Mouse (Mus musculus) forebrain, embryonic 13.5 days (tissue): ENCODE data around the gene Apol9a. TPM values are rescaled to one million over a fixed set of nuclear protein-coding genes. Genes with fewer than 3 reads are reported as not detected.
"Not testable (repeated sequence)": the region's sequence is repeated elsewhere in the genome, so short reads cannot be mapped to it uniquely, and the experiment has no call there.

Experiments
- ATAC-seq: fragments of 200-750 bp; cut with Nextera tagmentation; 2 replicates; pipeline ENCODE4 v1.8.0; 2017
- H3K27ac ChIP-seq: fragments of 300-500 bp; sonication (generic); 2 replicates; pipeline ENCODE4 v1.5.1; 2015; ENCODE audit warnings: inconsistent platforms, mild to moderate bottlenecking, moderate library complexity
- H3K27me3 ChIP-seq: fragments of 300-500 bp; sonication (generic); 2 replicates; pipeline ENCODE4 v1.6.1; 2015; ENCODE audit warnings: mild to moderate bottlenecking, inconsistent platforms
- H3K36me3 ChIP-seq: fragments of 300-500 bp; sonication (generic); 2 replicates; pipeline ENCODE4 v1.6.1; 2015; ENCODE audit warnings: mild to moderate bottlenecking, inconsistent platforms; ENCODE audit not compliant: poor library complexity, severe bottlenecking
- H3K4me1 ChIP-seq: fragments of 300-500 bp; sonication (generic); 2 replicates; pipeline ENCODE4 v1.6.1; 2015; ENCODE audit warnings: inconsistent platforms
- H3K4me2 ChIP-seq: fragments of 300-500 bp; sonication (generic); 2 replicates; pipeline ENCODE4 v1.6.1; 2015; ENCODE audit warnings: inconsistent platforms, mild to moderate bottlenecking, moderate library complexity
- H3K4me3 ChIP-seq: fragments of 300-500 bp; sonication (generic); 2 replicates; pipeline ENCODE4 v1.5.1; 2015; ENCODE audit warnings: mild to moderate bottlenecking, inconsistent platforms
- H3K9ac ChIP-seq: fragments of 300-500 bp; sonication (generic); 2 replicates; pipeline ENCODE4 v1.6.1; 2015; ENCODE audit warnings: mild to moderate bottlenecking, inconsistent platforms
- H3K9me3 ChIP-seq: fragments of 300-500 bp; sonication (generic); replicated peaks from 2 replicates; pipeline ENCODE4 v1.6.1; 2016; ENCODE audit warnings: inconsistent platforms
- WGBS: fragments of 180-500 bp; shearing (Covaris S2); methylation state at CpG from one replicate; pipeline ENCODE4 v1.1.7; 2015; 5-methylcytosine and 5-hydroxymethylcytosine counted together
- polyA plus RNA-seq: library from polyadenylated mRNA; unstranded; fragments of >200 nt; fragmentation: Nextera tagmentation; extraction: Ambion mirVana; gene quantifications from 2 replicates; pipeline ENCODE4 v1.2.1, GENCODE M21; 2015

Gene Apol9a
- polyA plus RNA-seq, 1 experiment from 2014 or later: not detected

GRCm38 (mm10) chr15:77399027-77399426 is 11.9 kb downstream of the Apol9a start, which contains the start of gene Apol7a:
TSS of gene Apol7a (minus strand) at chr15:77399110.
- not testable (repeated sequence) for H3K4me3 ChIP-seq, H3K27ac ChIP-seq, H3K4me2 ChIP-seq, H3K9me3 ChIP-seq, H3K4me1 ChIP-seq, ATAC-seq, H3K27me3 ChIP-seq, H3K9ac ChIP-seq, H3K36me3 ChIP-seq
- 61% methylated on average over 9 of the region's 9 CpGs for WGBS

- WGBS: 83% methylated on average over 11 of the region's 11 CpGs
- ATAC-seq, H3K9me3 ChIP-seq, H3K27ac ChIP-seq, H3K4me1 ChIP-seq, H3K4me2 ChIP-seq, H3K4me3 ChIP-seq, H3K9ac ChIP-seq, H3K36me3 ChIP-seq, H3K27me3 ChIP-seq: not testable (repeated sequence)
Measured at GRCm38 (mm10) chr15:77397450-77398132, 13.3 kb downstream of the Apol9a start.

GRCm38 (mm10) chr15:77393832-77394231 is 17.1 kb downstream of the Apol9a start:
- H3K4me2 ChIP-seq, H3K4me1 ChIP-seq, H3K27ac ChIP-seq, H3K27me3 ChIP-seq, H3K9me3 ChIP-seq, H3K9ac ChIP-seq, H3K4me3 ChIP-seq, ATAC-seq, H3K36me3 ChIP-seq: not testable (repeated sequence)
- 68% methylated on average over 3 of the region's 3 CpGs for WGBS

GRCm38 (mm10) chr15:77387462-77387861 is 23.5 kb downstream of the Apol9a start:
- 97% methylated on average over 2 of the region's 2 CpGs for WGBS
- no peak overlapping the region for H3K9ac ChIP-seq
- H3K27me3 ChIP-seq: no peaks in the 10 kb centered on the region
- no peak overlapping the region for H3K27ac ChIP-seq
- H3K4me1 ChIP-seq: no peaks in the 10 kb centered on the region
- H3K9me3 ChIP-seq: no peaks in the 10 kb centered on the region
- H3K36me3 ChIP-seq: no peaks in the 10 kb centered on the region
- H3K4me2 ChIP-seq: no peak overlapping the region
- no peak overlapping the region for H3K4me3 ChIP-seq
- ATAC-seq: no peak

- H3K4me2 ChIP-seq: no peak overlapping the region
- no peak overlapping the region for H3K9ac ChIP-seq
- no peaks in the 10 kb centered on the region for H3K36me3 ChIP-seq
- no peaks in the 10 kb centered on the region for H3K4me1 ChIP-seq
- no peaks in the 10 kb centered on the region for H3K27me3 ChIP-seq
- ATAC-seq: no peak
- H3K27ac ChIP-seq: no peak overlapping the region
- H3K4me3 ChIP-seq: no peak overlapping the region
- 95% methylated on average over 7 of the region's 7 CpGs for whole genome bisulfite sequencing
- no peaks in the 10 kb centered on the region for H3K9me3 ChIP-seq
Measured at GRCm38 (mm10) chr15:77384340-77385030, 26.4 kb downstream of the Apol9a start.

GRCm38 (mm10) chr15:77382880-77383279 is 28.1 kb downstream of the Apol9a start:
- Histone ChIP-seq H3K4me2 (no peak overlapping the region), H3K9me3 (no peaks in the 10 kb centered on the region), H3K9ac (no peak overlapping the region), H3K27ac (no peak overlapping the region), H3K27me3 (no peaks in the 10 kb centered on the region), H3K36me3 (no peaks in the 10 kb centered on the region), H3K4me1 (no peaks in the 10 kb centered on the region), H3K4me3 (no peak overlapping the region)
- no peak for ATAC-seq
- 81% methylated on average over 1 of the region's 1 CpGs for WGBS

- H3K36me3 ChIP-seq: no peaks in the 10 kb centered on the region
- WGBS: 86% methylated on average over 9 of the region's 11 CpGs
- H3K9me3 ChIP-seq: no peaks in the 10 kb centered on the region
- H3K4me3 ChIP-seq: no peak overlapping the region
- H3K27me3 ChIP-seq: no peaks in the 10 kb centered on the region
- H3K4me1 ChIP-seq: no peaks in the 10 kb centered on the region
- no peak overlapping the region for H3K9ac ChIP-seq
- ATAC-seq: no peak
- H3K4me2 ChIP-seq: no peak overlapping the region
- H3K27ac ChIP-seq: no peak overlapping the region
Measured at GRCm38 (mm10) chr15:77382271-77382850, 28.6 kb downstream of the Apol9a start.

- Histone ChIP-seq H3K27me3 (no peaks in the 10 kb centered on the region), H3K9me3 (no peaks in the 10 kb centered on the region), H3K4me3 (no peak overlapping the region), H3K4me1 (no peaks in the 10 kb centered on the region), H3K4me2 (no peak overlapping the region), H3K9ac (no peak overlapping the region), H3K36me3 (no peaks in the 10 kb centered on the region), H3K27ac (no peak overlapping the region)
- WGBS: 86% methylated on average over 6 of the region's 6 CpGs
- no peak for ATAC-seq
Measured at GRCm38 (mm10) chr15:77381481-77381880, 29.5 kb downstream of the Apol9a start.

GRCm38 (mm10) chr15:77379921-77380320 is 31.0 kb downstream of the Apol9a start:
- Histone ChIP-seq H3K36me3 (no peaks in the 10 kb centered on the region), H3K4me3 (no peak overlapping the region), H3K9me3 (no peaks in the 10 kb centered on the region), H3K27me3 (no peaks in the 10 kb centered on the region), H3K4me2 (no peak overlapping the region), H3K4me1 (no peaks in the 10 kb centered on the region), H3K9ac (no peak overlapping the region), H3K27ac (no peak overlapping the region)
- ATAC-seq: no peak
- 36% methylated on average over 4 of the region's 4 CpGs for WGBS

GRCm38 (mm10) chr15:77377419-77377818 is 33.5 kb downstream of the Apol9a start:
- Histone ChIP-seq H3K27ac (no peak overlapping the region), H3K9me3 (no peaks in the 10 kb centered on the region), H3K36me3 (no peaks in the 10 kb centered on the region), H3K9ac (no peak overlapping the region), H3K27me3 (no peaks in the 10 kb centered on the region), H3K4me3 (no peak overlapping the region), H3K4me2 (no peak overlapping the region), H3K4me1 (no peaks in the 10 kb centered on the region)
- ATAC-seq: no peak
- WGBS: 94% methylated on average over 4 of the region's 4 CpGs

- H3K27ac ChIP-seq: no peak overlapping the region
- WGBS: 79% methylated on average over 7 of the region's 7 CpGs
- ATAC-seq: no peak
- no peak overlapping the region for H3K9ac ChIP-seq
- no peaks in the 10 kb centered on the region for H3K4me1 ChIP-seq
- H3K27me3 ChIP-seq: no peaks in the 10 kb centered on the region
- no peaks in the 10 kb centered on the region for H3K36me3 ChIP-seq
- H3K9me3 ChIP-seq: no peaks in the 10 kb centered on the region
- H3K4me3 ChIP-seq: no peak overlapping the region
- H3K4me2 ChIP-seq: no peak overlapping the region
Measured at GRCm38 (mm10) chr15:77376920-77377319, 34.0 kb downstream of the Apol9a start.

GRCm38 (mm10) chr15:77370588-77370987 is 40.3 kb downstream of the Apol9a start:
- Histone ChIP-seq H3K9me3 (no peaks in the 10 kb centered on the region), H3K4me2 (no peak overlapping the region), H3K4me3 (no peak overlapping the region), H3K36me3 (no peaks in the 10 kb centered on the region), H3K27me3 (no peaks in the 10 kb centered on the region), H3K27ac (no peak overlapping the region), H3K9ac (no peak overlapping the region), H3K4me1 (peaks cover 26% of the 10 kb centered on the region)
- ATAC-seq: no peak
- 94% methylated on average over 8 of the region's 8 CpGs for WGBS
